Mouse (Mus musculus) spleen, adult 2 months (tissue): ENCODE data around the gene Eif5a. TPM values are rescaled to one million over a fixed set of nuclear protein-coding genes. Genes with fewer than 3 reads are reported as not detected.

ENCODE experiments used
- DNase-seq, 2 experiments: peaks; one replicate each; pipeline versions ENCODE4 v3.0.0 to v3.0.0-alpha.2; 2012 to 2021; ENCODE audit warnings: low spot score in 2 of 2, low read depth in 1 of 2
- H3K27ac ChIP-seq: fragments of 200-500 bp; 2 replicates; pipeline ENCODE4 v1.5.1; 2012; ENCODE audit warnings: low read length, inconsistent platforms; ENCODE audit not compliant: insufficient read depth
- H3K27me3 ChIP-seq: fragments of 200-500 bp; 2 replicates; pipeline ENCODE4 v1.6.1; 2012; ENCODE audit warnings: mild to moderate bottlenecking, moderate library complexity, low read length, inconsistent platforms; ENCODE audit not compliant: control insufficient read depth, insufficient read depth
- H3K36me3 ChIP-seq: fragments of 200-500 bp; 2 replicates; pipeline ENCODE4 v1.6.1; 2012; ENCODE audit warnings: mild to moderate bottlenecking, low read length, inconsistent platforms; ENCODE audit not compliant: control insufficient read depth, insufficient read depth
- H3K4me1 ChIP-seq: fragments of 200-500 bp; 2 replicates; pipeline ENCODE4 v1.6.1; 2011; ENCODE audit warnings: inconsistent platforms; ENCODE audit not compliant: control insufficient read depth, insufficient read depth, insufficient read length
- H3K4me3 ChIP-seq: fragments of 200-500 bp; 2 replicates; pipeline ENCODE4 v1.5.1; 2011; ENCODE audit warnings: mild to moderate bottlenecking, inconsistent platforms; ENCODE audit not compliant: insufficient read depth, insufficient read length; ENCODE audit errors: extremely low read depth
- CTCF ChIP-seq: fragments of 200-500 bp; IDR thresholded peaks from 2 replicates; pipeline ENCODE4 v1.5.1; 2011; ENCODE audit warnings: mild to moderate bottlenecking, inconsistent platforms; ENCODE audit not compliant: insufficient read depth, insufficient read length, insufficient replicate concordance; ENCODE audit errors: extremely low read depth
- WGBS: fragments of 180-500 bp; shearing (Covaris S2); methylation state at CpG from one replicate; pipeline ENCODE4 v1.1.7; 2018; 5-methylcytosine and 5-hydroxymethylcytosine counted together
- polyA plus RNA-seq: library from polyadenylated mRNA; depleted of rRNA; stranded (reverse); fragments of >200 nt; gene quantifications from 2 replicates; pipeline ENCODE4 v1.2.3, GENCODE M21; 2012; rRNA removed

Eif5a gene
- polyA plus RNA-seq, 1 experiment: 219 TPM

GRCm38 (mm10) chr11:69867335-69867734 lies 54.4 kb downstream of the Eif5a start:
- no peaks in the 10 kb centered on the region for H3K27me3 ChIP-seq
- H3K4me1 ChIP-seq: no peaks in the 10 kb centered on the region
- no peak for DNase-seq
- WGBS: 82% methylated on average over 9 of the region's 9 CpGs
- no peak overlapping the region for H3K4me3 ChIP-seq
- H3K27ac ChIP-seq: no peak overlapping the region
- no peak for TF ChIP-seq CTCF
- no peaks in the 10 kb centered on the region for H3K36me3 ChIP-seq

Other genes with a start within 250 kb of the Eif5a start
- gene Eif4a1, start 249.5 kb downstream of the Eif5a start, polyA plus RNA-seq: 172 and 196 TPM in 2 replicates
- 32.6 and 36.1 TPM in 2 replicates for gene Senp3, start 239.9 kb downstream of the Eif5a start, polyA plus RNA-seq
- gene Tnfsf13, start 236.2 kb downstream of the Eif5a start, polyA plus RNA-seq: 4.6 and 4.9 TPM in 2 replicates
- gene Tnfsf12, start 226.1 kb downstream of the Eif5a start, polyA plus RNA-seq: 23.9 and 26.6 TPM in 2 replicates
- 4.8 and 5.0 TPM in 2 replicates for gene Tnfsfm13, start 225.9 kb downstream of the Eif5a start, polyA plus RNA-seq
- 43.8 and 45.4 TPM in 2 replicates for gene Polr2a, start 163.3 kb downstream of the Eif5a start, polyA plus RNA-seq
- not detected in 2 replicates for gene Slc35g3, start 160.0 kb downstream of the Eif5a start, polyA plus RNA-seq
- gene Zbtb4, start 156.0 kb downstream of the Eif5a start, polyA plus RNA-seq: 28.4 and 37.0 TPM in 2 replicates
- 7.1 and 8.4 TPM in 2 replicates for gene Chrnb1, start 126.0 kb downstream of the Eif5a start, polyA plus RNA-seq
- gene Fgf11, start 120.1 kb downstream of the Eif5a start, polyA plus RNA-seq: 1.1 and 1.2 TPM in 2 replicates
- gene Tmem102, start 116.3 kb downstream of the Eif5a start, polyA plus RNA-seq: 0.23 and 0.31 TPM in 2 replicates
- gene Gm39566, start 106.7 kb downstream of the Eif5a start, polyA plus RNA-seq: not detected in 2 replicates
- gene Spem2, start 103.5 kb downstream of the Eif5a start, polyA plus RNA-seq: not detected in 2 replicates
- gene Spem1, start 99.8 kb downstream of the Eif5a start, polyA plus RNA-seq: not detected in 2 replicates
- gene Nlgn2, start 84.2 kb downstream of the Eif5a start, polyA plus RNA-seq: 9.1 and 10.2 TPM in 2 replicates
- 93.7 and 99.0 TPM in 2 replicates for gene Tmem256, start 83.4 kb downstream of the Eif5a start, polyA plus RNA-seq
- 35.4 and 44.3 TPM in 2 replicates for gene Plscr3, start 75.6 kb downstream of the Eif5a start, polyA plus RNA-seq
- gene Tnk1, start 63.2 kb downstream of the Eif5a start, polyA plus RNA-seq: 0.85 and 1.2 TPM in 2 replicates
- not detected in 2 replicates for gene Tmem95, start 43.9 kb downstream of the Eif5a start, polyA plus RNA-seq
- gene Kctd11, start 40.6 kb downstream of the Eif5a start, polyA plus RNA-seq: 3.6 TPM in 2 replicates
- gene Acap1, start 26.4 kb downstream of the Eif5a start, polyA plus RNA-seq: 142 and 162 TPM in 2 replicates
- 0.48 and 0.51 TPM in 2 replicates for gene 2810408A11Rik, start 21.0 kb downstream of the Eif5a start, polyA plus RNA-seq
- gene Neurl4, start 20.9 kb downstream of the Eif5a start, polyA plus RNA-seq: 43.3 and 45.2 TPM in 2 replicates
- 119 and 145 TPM in 2 replicates for gene Gps2, start 8.1 kb downstream of the Eif5a start, polyA plus RNA-seq
- 0.36 TPM in 2 replicates for gene Ybx2, start 13.8 kb upstream of the Eif5a start, polyA plus RNA-seq
- gene Slc2a4, start 26.2 kb upstream of the Eif5a start, polyA plus RNA-seq: 6.1 and 6.2 TPM in 2 replicates
- 1.2 and 2.0 TPM in 2 replicates for gene Cldn7, start 42.8 kb upstream of the Eif5a start, polyA plus RNA-seq
- gene Ctdnep1, start 59.2 kb upstream of the Eif5a start, polyA plus RNA-seq: 75.8 and 87.9 TPM in 2 replicates
- gene Elp5, start 60.6 kb upstream of the Eif5a start, polyA plus RNA-seq: 32.5 and 33.3 TPM in 2 replicates
- 235 and 251 TPM in 2 replicates for gene Gabarap, start 69.2 kb upstream of the Eif5a start, polyA plus RNA-seq
- 13.8 and 21.4 TPM in 2 replicates for gene Phf23, start 73.8 kb upstream of the Eif5a start, polyA plus RNA-seq
- gene Dvl2, start 78.6 kb upstream of the Eif5a start, polyA plus RNA-seq: 21.4 and 22.3 TPM in 2 replicates
- gene Acadvl, start 93.5 kb upstream of the Eif5a start, polyA plus RNA-seq: 29.5 and 37.0 TPM in 2 replicates
- 10.3 and 13.3 TPM in 2 replicates for gene Dlg4, start 95.0 kb upstream of the Eif5a start, polyA plus RNA-seq
- gene Asgr1, start 132.1 kb upstream of the Eif5a start, polyA plus RNA-seq: 0.09 TPM in 1 of 2 replicates, not detected in the other
- 0.45 and 0.51 TPM in 2 replicates for gene Asgr2, start 170.7 kb upstream of the Eif5a start, polyA plus RNA-seq
- 0.35 and 0.50 TPM in 2 replicates for gene Mgl2, start 208.4 kb upstream of the Eif5a start, polyA plus RNA-seq
- gene Clec10a, start 234.2 kb upstream of the Eif5a start, polyA plus RNA-seq: 2.8 and 4.1 TPM in 2 replicates